Mouse (Mus musculus): Measurements from ENCODE around the gene U2surp. TPM values are rescaled to one million over a fixed set of nuclear protein-coding genes. Genes with fewer than 3 reads are reported as not detected.

The U2surp gene
- polyA plus RNA-seq (2012; ENCODE audit: insufficient read depth, insufficient read length, missing spikeins), result 51.8 and 58.0 TPM in 2 replicates

GRCm38 (mm10) chr9:95511472-95512330 is at the start of gene U2surp:
Gene U2surp, minus strand, starts transcription at chr9:95511996.
- TF ChIP-seq POLR2A (IDR thresholded peaks at IDR 0.05; ENCODE audit: borderline replicate concordance, low read depth, low read length) (no peak), CTCF (IDR thresholded peaks at IDR 0.05; ENCODE audit: low read depth, low read length) (no peak)
- Histone ChIP-seq H3K27ac (ENCODE audit: insufficient read depth, low read depth, low read length) (peak within 1 kb of the TSS; percentile 89), H3K4me3 (ENCODE audit: insufficient read depth, low read length) (peak within 1 kb of the TSS; percentile 82)

GRCm38 (mm10) chr9:95559936-95560735 is 48.3 kb upstream of the U2surp start:
- Histone ChIP-seq H3K4me3 (ENCODE audit: insufficient read depth, low read length) (peak overlapping the region; percentile 46), H3K4me1 (ENCODE audit: control insufficient read depth, insufficient read depth, low read length) (no peaks in the 10 kb centered on the region), H3K27ac (ENCODE audit: insufficient read depth, low read depth, low read length) (no peak overlapping the region)

More at GRCm38 (mm10) chr9:95511472-95512330, at the start of gene U2surp:
- peaks cover 23% of the 10 kb centered on the region for H3K4me1 ChIP-seq (ENCODE audit: control insufficient read depth, insufficient read depth, low read length)

DNA sequence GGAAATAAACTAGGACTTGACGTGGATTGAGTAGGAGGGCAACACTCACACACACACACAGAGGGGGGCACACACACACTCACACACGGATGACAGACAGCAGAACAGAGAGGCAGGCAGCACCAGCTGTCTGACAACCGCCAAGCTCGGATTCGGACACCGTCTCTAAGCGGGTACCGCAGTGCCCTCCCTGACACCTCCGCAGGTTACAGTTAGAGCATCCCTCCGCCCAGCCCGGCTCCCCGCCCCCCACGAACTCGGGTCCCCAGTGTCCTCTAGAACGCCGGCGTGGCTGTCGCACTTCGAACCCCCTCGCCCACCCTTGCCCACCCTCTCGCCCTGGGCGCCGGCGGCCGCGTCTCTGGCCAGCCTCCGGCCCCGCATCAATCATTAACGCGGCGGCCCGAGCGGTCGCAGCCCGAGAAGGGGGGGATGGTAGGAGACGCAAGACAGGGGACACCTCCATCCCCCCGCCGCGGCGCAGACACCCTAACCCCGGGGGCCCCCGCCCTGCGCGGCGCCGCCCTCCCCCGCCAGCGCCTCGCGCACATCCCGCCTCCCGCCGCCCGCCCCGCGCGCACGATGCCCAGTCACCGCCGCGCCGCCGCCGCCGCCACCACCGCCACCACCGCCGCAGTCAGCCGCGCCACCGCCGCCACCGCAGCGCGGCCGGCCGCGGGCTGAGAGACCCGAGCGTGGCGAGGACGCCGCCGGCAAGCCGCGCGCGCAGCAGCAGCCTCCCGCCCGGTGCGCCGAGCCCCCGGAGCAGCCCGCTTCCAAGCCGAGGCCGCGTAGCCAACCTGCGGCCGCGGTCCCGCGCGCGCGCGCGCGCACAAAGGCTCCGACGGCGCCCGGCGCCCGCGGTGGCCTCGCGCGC is 47.5 kb upstream of the U2surp start, which contains the start of gene Paqr9:
Gene Paqr9 (plus strand): TSS at position 599 of the 877 bp plus-strand sequence.
- no peaks in the 10 kb centered on the region for H3K4me1 ChIP-seq (ENCODE audit: control insufficient read depth, insufficient read depth, low read length)
- no peak within 1 kb of the TSS for H3K27ac ChIP-seq (ENCODE audit: insufficient read depth, low read depth, low read length)
- TF ChIP-seq POLR2A (IDR thresholded peaks at IDR 0.05; ENCODE audit: borderline replicate concordance, low read depth, low read length), result no peak
- no peak for TF ChIP-seq CTCF (IDR thresholded peaks at IDR 0.05; ENCODE audit: low read depth, low read length)
- H3K4me3 ChIP-seq (ENCODE audit: insufficient read depth, low read length), result peak within 1 kb of the TSS; percentile 46

More at GRCm38 (mm10) chr9:95559936-95560735, 48.3 kb upstream of the U2surp start:
- TF ChIP-seq POLR2A (IDR thresholded peaks at IDR 0.05; ENCODE audit: borderline replicate concordance, low read depth, low read length) (no peak), CTCF (IDR thresholded peaks at IDR 0.05; ENCODE audit: low read depth, low read length) (no peak)

GRCm38 (mm10) chr9:95558726-95559058 is 46.9 kb upstream of the U2surp start:
- Histone ChIP-seq H3K4me1 (ENCODE audit: control insufficient read depth, insufficient read depth, low read length) (no peaks in the 10 kb centered on the region), H3K27ac (ENCODE audit: insufficient read depth, low read depth, low read length) (no peak overlapping the region), H3K4me3 (ENCODE audit: insufficient read depth, low read length) (no peak overlapping the region)
- TF ChIP-seq CTCF (IDR thresholded peaks at IDR 0.05; ENCODE audit: low read depth, low read length) (no peak), POLR2A (IDR thresholded peaks at IDR 0.05; ENCODE audit: borderline replicate concordance, low read depth, low read length) (no peak)

DNA sequence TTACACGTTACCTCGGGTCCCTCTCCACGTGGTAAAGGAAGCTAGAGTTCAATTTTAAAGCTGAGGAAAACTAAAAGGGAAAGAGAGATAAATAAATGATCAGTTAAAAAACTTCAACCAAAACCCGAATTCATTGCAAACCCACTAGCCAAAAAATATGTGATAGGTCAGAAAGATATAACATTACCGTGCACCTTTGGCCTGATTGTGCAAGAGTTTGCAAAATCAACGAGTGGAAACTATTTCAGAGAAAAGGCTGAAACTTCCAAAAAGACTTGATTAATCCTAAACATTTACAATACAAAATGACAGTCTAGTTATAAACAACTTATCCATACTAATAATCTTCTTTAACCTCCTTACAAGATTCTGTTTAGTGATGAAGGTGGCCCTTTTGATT is 45.9 kb upstream of the U2surp start:
- H3K27ac ChIP-seq (ENCODE audit: insufficient read depth, low read depth, low read length), result no peak overlapping the region

DNA sequence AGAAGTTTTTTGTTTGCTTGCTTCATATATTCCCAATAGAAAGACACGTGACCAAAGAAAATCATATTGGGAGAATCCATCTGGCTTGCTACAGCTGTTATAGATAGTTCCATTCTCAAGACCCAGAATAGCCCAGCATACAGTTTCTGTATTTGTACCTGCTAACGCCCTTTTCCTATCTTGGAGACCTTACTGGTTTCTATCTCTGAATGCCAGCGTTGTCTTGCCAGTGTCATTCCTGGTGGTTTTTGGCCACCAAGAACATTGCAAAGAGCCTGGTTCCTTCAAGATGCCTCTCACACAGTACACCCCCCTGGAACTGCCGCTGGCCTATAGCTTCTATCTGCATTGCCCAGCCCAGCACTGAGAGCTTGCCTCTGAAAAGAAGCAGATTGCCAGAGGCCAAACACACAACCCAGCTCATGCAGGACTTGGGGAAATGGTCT is 44.3 kb upstream of the U2surp start:
- TF ChIP-seq CTCF (IDR thresholded peaks at IDR 0.05; ENCODE audit: low read depth, low read length), result no peak
- H3K4me3 ChIP-seq (ENCODE audit: insufficient read depth, low read length), result no peak overlapping the region
- no peaks in the 10 kb centered on the region for H3K4me1 ChIP-seq (ENCODE audit: control insufficient read depth, insufficient read depth, low read length)
- H3K27ac ChIP-seq (ENCODE audit: insufficient read depth, low read depth, low read length), result no peak overlapping the region

More for the DNA sequence above, 45.9 kb upstream of the U2surp start:
- TF ChIP-seq POLR2A (IDR thresholded peaks at IDR 0.05; ENCODE audit: borderline replicate concordance, low read depth, low read length) (no peak), CTCF (IDR thresholded peaks at IDR 0.05; ENCODE audit: low read depth, low read length) (no peak)
- Histone ChIP-seq H3K4me1 (ENCODE audit: control insufficient read depth, insufficient read depth, low read length) (no peaks in the 10 kb centered on the region), H3K4me3 (ENCODE audit: insufficient read depth, low read length) (no peak overlapping the region)

DNA sequence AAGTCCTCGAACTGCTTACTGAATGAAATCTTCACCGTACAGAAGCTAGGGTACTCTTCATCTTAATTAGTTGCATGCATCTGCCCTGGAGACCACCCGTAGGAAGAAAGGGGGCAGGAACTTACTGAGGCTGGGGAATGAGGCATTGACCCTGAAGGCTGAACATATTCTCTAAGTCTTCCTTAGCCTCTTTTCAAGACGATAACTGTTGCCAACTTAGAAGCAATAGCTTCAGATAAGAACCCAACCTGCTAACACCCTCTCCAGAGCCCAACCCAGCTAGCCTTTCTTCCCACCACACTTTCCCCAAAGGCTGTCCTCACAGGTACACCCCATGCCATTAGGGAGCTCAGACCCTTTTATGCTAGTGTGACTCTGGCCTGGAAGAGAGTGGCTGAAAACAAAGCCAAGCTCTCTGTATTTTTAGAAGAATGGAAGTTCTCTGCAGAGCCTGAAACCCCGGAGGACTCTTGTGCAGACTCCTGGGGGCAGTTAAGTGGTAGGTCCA is 43.5 kb upstream of the U2surp start:
- H3K4me1 ChIP-seq (ENCODE audit: control insufficient read depth, insufficient read depth, low read length), result no peaks in the 10 kb centered on the region
- H3K27ac ChIP-seq (ENCODE audit: insufficient read depth, low read depth, low read length), result no peak overlapping the region
- TF ChIP-seq POLR2A (IDR thresholded peaks at IDR 0.05; ENCODE audit: borderline replicate concordance, low read depth, low read length), result no peak
- TF ChIP-seq CTCF (IDR thresholded peaks at IDR 0.05; ENCODE audit: low read depth, low read length), result no peak
- H3K4me3 ChIP-seq (ENCODE audit: insufficient read depth, low read length), result no peak overlapping the region

GRCm38 (mm10) chr9:95554231-95555221 is 42.7 kb upstream of the U2surp start:
- Histone ChIP-seq H3K27ac (ENCODE audit: insufficient read depth, low read depth, low read length) (no peak overlapping the region), H3K4me1 (ENCODE audit: control insufficient read depth, insufficient read depth, low read length) (no peaks in the 10 kb centered on the region), H3K4me3 (ENCODE audit: insufficient read depth, low read length) (no peak overlapping the region)
- TF ChIP-seq CTCF (IDR thresholded peaks at IDR 0.05; ENCODE audit: low read depth, low read length) (no peak), POLR2A (IDR thresholded peaks at IDR 0.05; ENCODE audit: borderline replicate concordance, low read depth, low read length) (no peak)

All from bone marrow macrophage, adult 2 months (primary cell).